Mouse (Mus musculus) retina, postnatal 7 days (tissue): ENCODE results near the gene 1700020D05Rik.

Experiments used
- DNase-seq: peaks from one replicate; pipeline ENCODE4 v3.0.0-alpha.2; 2012; ENCODE audit warnings: low read depth, low spot score

Gene 1700020D05Rik

DNA sequence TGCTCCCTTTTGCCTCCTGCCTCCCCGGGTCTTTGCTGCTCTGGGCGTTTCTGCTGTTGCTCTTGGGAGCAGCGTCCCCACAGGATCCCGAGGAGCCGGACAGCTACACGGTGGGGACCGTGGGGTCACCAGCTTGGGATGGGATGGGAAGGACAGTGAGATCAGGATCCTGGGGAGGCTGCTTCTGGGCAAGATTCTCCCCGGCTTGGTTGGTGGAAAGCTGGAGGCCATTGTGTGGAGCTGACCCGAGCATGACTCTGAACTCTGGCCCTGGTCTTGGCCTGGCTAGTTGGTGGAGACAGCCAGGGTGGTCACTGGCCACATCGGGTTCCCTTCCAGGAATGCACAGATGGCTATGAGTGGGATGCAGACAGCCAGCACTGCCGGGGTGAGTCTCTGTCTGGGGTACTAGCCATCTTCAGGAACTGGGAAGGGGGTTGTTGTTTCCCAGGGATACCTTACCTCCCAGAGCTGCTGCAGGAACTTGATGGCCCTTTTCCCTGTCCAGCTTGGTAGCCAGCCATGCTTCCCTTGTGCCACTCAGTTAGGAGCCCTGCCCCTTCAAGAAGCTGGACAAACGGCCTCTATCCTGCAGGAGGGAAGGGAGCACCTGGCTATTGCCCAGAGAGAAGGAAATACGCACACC is 28.4 kb downstream of the 1700020D05Rik start:
- DNase-seq, result no peak

DNA sequence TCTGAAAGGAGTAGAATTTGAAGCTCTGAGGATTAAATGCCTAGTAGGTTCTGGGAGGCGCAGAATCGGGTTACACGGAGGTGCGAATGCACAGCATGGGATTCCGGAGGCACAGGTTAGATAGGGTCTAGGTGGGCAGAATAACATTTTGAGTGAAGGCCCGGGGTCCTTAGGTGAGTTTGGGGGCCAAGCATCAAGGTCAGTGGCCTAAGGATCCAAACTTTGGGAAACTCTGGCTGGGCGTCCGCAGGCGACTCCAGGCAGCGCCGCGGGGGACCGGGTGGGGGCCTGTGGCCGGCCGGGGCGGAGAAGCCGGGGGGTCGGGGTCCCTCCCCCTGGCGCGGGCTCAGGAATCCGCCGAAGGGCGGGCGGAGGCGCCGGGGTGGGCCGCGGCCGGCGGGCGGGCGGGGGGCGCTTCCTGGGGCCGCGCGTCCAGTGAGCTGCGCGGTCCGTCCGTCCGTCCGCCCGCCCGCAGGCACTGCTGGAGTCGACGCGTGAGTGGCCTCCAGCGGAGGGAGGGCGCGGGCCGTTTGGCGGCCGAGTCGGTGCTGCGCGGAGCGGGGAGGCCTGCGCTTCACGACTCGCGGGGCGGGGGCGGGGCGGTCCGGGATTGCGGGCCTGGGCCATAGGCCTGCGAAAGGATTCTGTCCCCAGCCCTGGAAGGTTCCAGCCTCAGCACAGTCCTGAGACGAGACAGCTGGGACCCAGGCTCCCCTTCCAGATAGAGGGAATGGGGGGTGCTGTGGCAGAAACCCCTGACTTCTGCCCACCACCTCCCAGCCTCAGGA is 29.1 kb downstream of the 1700020D05Rik start:
- no peak for DNase-seq

- DNase-seq, result peak; percentile 47
These were observed 29.9 kb downstream of the 1700020D05Rik start, which contains the start of gene Efemp2 for GRCm38 (mm10) chr19:5473720-5474119. TSS of gene Efemp2 (plus strand) at chr19:5473954.

GRCm38 (mm10) chr19:5472857-5473256 is 30.7 kb downstream of the 1700020D05Rik start:
- no peak for DNase-seq

- DNase-seq, result no peak
These were observed 31.7 kb downstream of the 1700020D05Rik start for GRCm38 (mm10) chr19:5471846-5472245.

DNA sequence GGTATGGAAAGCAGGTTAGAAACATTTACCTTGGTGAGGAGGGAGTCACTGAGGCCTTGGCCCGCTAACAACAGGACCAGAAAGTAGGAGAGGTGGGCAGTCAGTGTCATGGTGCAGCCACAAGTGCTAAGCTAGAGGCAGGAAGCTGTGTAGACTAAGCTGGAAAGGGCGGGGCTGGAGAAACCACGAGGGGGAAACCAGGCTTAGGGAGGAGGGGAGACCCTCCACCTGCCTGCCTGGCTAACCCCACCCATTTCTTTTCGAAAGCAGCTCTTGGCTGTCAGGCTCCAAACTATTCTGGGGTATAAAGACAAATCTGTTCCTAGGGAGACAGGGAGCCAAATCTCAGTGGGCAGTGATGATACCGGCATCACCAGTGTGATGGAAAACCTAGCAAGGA is 35.2 kb downstream of the 1700020D05Rik start, which contains the start of gene Ctsw:
Ctsw (minus strand) TSS at position 134 of the 400 bp plus-strand sequence.
- DNase-seq, result no peak

- no peak for DNase-seq
These were observed 36.6 kb downstream of the 1700020D05Rik start for GRCm38 (mm10) chr19:5466916-5467500.

GRCm38 (mm10) chr19:5465037-5465436 is 38.5 kb downstream of the 1700020D05Rik start:
- DNase-seq, result no peak

DNA sequence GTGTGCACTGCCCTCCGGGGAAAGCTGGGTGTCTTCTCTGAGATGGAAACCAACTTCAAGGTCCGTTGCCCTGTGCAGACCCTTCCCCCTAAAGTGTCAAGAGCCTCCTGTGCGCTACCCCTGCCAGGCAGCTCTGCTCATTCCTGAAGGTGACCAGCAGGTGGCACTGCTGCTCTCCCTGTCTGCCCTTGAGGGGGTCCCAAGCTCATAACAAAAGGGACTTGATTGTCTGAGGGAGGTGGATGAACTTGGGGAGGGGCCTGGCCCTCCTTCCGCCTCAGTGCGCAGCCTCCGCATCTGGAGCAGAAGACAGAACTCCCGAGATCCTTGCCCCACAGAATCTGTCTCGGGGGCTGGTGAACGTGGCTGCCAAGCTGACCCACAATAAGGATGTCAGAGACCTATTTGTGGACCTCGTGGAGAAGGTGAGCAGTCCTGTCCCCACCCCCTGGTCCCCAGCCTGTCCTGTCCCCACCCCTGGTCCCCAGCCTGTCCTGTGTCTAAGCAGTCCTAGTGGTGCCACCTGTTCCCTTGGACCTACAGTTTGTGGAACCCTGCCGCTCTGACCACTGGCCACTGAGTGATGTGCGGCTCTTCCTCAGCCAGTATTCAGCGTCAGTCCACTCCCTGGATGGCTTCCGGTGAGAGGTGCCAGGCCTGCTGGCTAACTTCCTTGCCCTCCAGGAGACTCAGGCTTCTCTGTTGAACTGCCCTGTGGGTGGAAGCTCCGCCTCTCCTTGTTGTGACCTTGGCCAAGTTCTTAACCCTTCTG is 39.6 kb downstream of the 1700020D05Rik start:
- no peak for DNase-seq

DNA sequence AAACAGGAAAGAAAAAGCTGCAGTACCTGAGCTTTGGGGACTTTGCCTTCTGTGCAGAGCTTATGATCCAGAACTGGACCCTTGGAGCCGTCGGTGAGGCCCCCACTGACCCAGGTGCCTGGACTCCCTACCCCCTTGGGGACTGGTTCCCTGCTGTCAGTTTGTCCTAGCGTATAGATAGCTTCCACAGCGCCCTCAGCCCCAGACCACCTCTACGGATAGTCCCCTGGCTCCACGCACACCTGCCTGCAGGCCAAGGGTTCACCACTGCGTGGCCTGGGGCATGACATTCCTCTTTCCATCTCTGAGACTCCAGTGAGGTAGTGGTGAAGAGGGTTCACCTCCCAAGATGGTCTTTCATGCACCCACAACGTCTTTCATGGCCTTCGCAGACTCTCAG is 40.4 kb downstream of the 1700020D05Rik start:
- DNase-seq, result no peak

GRCm38 (mm10) chr19:5461411-5461810 is 42.2 kb downstream of the 1700020D05Rik start:
- no peak for DNase-seq

GRCm38 (mm10) chr19:5460465-5460911 is 43.1 kb downstream of the 1700020D05Rik start, which contains the start of gene Fibp:
TSS of gene Fibp (plus strand) at chr19:5460615.
- DNase-seq, result peak; percentile 82

DNA sequence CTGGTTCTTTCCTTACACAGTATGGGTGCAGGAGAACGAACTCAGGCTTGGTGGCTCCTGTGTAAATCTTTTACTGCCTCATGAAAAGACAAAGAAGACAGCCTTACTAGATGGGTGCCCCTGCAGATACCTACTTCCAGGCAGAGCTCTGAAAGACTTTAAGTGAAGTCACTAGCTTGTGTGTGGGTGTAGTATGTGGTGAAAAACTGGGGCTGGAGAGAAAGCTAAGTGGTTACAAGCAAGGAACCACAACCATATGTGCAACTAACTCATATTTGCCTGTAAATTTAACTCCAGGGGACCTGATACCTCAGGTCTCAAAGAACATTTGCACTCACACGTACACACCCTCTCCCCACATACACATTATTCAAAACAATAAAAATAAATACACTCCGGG is 43.7 kb downstream of the 1700020D05Rik start:
- DNase-seq, result no peak

DNA sequence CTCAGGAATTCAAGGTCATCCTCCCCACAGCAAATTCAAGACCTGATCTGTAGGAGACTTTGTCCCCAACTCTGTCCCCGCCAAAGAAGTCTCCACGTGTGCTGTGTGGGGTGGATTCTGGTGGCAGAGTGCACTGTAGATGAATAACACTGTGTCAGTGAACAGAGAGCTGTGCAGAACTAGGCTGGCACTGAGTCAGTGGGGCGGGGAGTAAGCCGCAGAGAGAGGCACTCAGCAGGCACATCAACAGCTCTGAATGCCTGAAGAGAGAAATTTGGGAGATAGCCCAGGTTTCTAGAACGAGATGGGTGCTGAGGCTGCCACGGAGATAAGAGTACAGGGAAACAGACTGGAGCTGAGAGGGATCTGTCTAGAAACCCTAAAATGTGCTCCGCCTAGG is 44.6 kb downstream of the 1700020D05Rik start:
- DNase-seq, result no peak

DNA sequence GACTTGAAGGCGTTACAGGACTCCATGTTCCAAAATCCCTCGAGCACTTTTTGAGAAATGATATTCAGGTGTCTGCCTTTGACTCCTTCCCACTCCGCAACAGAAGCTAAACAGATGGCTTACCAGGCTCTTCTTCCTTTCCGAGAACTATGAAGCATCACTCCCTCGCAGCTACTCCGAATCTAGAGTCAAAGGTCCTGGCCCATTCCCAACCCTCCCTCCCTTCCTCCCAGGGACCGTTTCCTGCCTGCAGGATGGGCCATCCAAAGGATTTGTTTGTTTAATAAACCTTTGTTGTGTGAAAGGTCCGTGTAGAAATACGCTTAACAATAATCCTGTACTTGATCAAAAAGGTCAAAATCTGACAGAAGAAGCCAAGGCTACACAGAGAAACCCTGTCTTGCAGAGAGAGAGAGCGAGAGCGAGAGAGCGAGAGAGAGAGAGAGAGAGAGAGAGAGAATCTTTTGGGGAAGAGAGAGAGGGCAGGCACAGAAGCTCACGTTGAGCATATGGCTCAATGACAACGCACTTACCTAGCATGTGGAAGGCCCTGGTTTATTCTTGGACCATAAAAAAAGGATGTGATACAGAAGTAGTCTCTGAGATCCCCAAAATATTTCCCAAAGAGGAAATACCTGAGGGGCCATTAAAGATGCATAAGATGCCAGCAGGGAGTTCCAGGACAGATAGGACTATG is 45.7 kb downstream of the 1700020D05Rik start, which contains the start of gene Ccdc85b:
Ccdc85b (minus strand) TSS at position 149 of the 697 bp plus-strand sequence.
- DNase-seq, result no peak

DNA sequence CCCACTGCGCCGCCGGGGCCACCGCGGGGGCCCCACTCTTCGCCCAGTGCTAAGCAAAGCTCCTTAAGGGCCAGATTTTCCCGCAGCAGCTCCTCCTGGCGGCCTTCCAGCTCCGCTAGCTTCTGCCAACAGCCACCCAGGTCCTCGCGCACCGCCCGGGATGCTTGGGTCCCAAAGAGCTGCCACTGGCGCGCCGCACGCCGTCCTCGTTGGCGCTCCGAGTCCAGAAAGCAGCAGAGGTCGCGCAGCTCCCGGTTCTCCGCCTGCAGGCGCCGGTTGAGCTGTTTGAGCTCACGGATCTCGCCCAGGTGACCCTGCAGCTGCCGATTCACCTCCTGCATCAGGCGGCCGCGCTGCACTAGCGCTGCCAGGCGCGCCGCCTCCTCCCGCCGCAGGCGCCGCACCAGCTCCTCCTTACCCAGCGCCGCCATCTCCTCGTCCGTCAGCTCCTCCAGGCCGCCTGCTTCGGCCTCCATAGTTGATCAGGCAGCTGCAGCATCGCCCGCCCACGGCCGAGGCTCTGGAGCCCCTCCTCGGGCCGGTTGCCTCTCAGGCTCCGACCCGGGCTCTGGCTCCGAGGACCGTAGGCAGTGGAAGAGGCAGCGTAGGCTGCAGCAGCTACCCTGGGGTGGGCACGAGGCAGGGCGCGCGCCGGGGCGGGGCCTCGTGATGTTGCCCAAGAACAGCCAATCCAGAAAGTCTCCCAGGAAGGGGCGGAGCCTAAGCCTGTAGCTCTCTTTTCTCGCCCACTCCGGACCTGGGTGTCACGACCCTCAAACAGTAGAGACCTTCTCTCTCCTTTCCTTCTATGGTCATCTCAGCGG is 46.5 kb downstream of the 1700020D05Rik start:
- peak; percentile 87 for DNase-seq

DNA sequence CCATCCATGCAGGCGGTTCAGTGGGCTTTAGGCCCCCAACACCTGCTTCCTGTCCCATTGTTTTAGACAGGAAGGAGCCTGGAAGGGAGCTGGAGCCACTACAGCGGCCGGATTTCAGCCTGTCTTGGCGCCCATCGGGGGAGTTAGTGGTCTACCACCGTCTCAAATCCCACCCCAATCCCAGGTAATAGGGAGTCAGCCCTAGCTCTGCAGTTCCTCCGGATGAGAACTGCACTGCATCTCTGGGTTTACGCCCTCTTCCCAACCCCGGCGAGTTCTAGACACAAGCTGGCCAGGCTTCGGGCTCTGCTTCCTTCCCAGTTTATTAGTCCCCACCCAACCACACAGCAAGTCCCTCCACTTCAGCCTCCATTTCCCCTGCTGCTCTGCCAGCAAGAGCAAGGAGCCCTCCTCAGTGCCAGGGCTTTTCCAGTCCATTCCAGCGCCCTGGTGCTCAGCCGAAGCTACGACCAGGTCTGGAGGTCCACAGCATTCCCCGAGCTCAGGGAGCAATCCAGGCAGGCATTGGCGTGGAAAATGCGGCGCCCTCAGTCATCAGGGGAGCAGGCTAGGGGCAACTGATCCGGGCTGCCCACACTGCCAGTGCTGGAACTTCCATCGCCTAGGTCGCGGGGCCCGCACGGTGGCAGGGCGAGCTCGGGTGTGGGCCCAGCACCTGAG is 47.2 kb downstream of the 1700020D05Rik start:
- no peak for DNase-seq

DNA sequence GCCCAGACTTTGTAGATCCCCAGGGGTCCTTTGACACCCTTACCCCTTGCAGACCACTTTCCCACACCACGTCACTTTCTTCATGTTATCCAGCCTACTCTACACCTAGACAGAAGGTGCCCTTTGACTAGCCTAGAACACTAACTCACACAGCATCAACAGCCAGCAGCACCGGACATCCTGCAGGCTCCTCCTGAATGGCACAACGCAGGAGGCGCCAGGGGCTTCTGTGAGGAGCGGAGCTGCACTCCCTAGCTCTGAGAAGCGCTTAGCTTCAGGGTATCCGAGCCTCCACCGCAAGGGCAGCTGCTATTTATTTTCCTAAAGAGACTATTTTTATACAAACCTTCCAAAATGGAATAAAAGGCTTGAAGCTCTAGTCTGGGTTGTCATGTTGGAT is 48.0 kb downstream of the 1700020D05Rik start:
- no peak for DNase-seq

GRCm38 (mm10) chr19:5455037-5455436 is 48.5 kb downstream of the 1700020D05Rik start:
- no peak for DNase-seq
